Mouse (Mus musculus): ENCODE results near the gene Spred2. TPM values are rescaled to one million over a fixed set of nuclear protein-coding genes. Genes with fewer than 3 reads are reported as not detected.
"Not testable (repeated sequence)": the region's sequence is repeated elsewhere in the genome, so short reads cannot be mapped to it uniquely, and the experiment has no call there.

The Spred2 gene
- polyA plus RNA-seq, 1 experiment from 2014 or later: 8.4 TPM

GRCm38 (mm10) chr11:20018905-20019304 lies 94.7 kb downstream of the Spred2 start:
- peaks cover 32% of the 10 kb centered on the region for H3K9me3 ChIP-seq (ENCODE audit: control insufficient read depth, low read length)
- ATAC-seq: no peak
- no peak overlapping the region for H3K4me2 ChIP-seq (ENCODE audit: low read length)
- no peak overlapping the region for H3K9ac ChIP-seq (replicated peaks; ENCODE audit: low read depth, low read length)
- peaks cover 45% of the 10 kb centered on the region for H3K36me3 ChIP-seq (ENCODE audit: control insufficient read depth, insufficient read depth)
- H3K27me3 ChIP-seq (replicated peaks; ENCODE audit: control insufficient read depth, insufficient read depth, low read length): no peaks in the 10 kb centered on the region
- H3K4me3 ChIP-seq (replicated peaks; ENCODE audit: low read length): no peak overlapping the region
- no peaks in the 10 kb centered on the region for H3K4me1 ChIP-seq (replicated peaks; ENCODE audit: control insufficient read depth, insufficient read depth, low read length)
- WGBS: 100% methylated on average over 2 of the region's 2 CpGs
- H3K27ac ChIP-seq (ENCODE audit: low read length): no peak overlapping the region

DNA sequence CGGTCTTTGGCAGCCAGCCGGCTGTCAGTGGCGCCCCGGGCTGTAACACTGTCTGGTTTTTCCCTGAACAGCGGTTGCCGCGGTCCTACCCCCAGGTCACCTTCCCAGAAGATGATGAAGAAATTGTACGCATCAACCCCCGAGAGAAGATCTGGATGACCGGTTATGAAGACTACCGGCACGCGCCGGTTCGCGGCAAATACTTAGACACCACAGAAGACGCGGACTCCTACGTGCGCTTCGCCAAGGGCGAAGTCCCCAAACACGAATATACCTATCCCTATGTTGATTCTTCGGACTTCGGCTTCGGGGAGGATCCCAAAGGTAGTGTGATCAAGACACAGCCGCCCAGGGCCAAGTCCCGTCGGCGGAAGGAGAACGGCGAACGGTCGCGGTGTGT lies 96.5 kb downstream of the Spred2 start:
- WGBS: 98% methylated on average over 35 of the region's 35 CpGs
- peaks cover 32% of the 10 kb centered on the region for H3K9me3 ChIP-seq (ENCODE audit: control insufficient read depth, low read length)
- no peaks in the 10 kb centered on the region for H3K4me1 ChIP-seq (replicated peaks; ENCODE audit: control insufficient read depth, insufficient read depth, low read length)
- no peaks in the 10 kb centered on the region for H3K27me3 ChIP-seq (replicated peaks; ENCODE audit: control insufficient read depth, insufficient read depth, low read length)
- H3K4me3 ChIP-seq (replicated peaks; ENCODE audit: low read length): no peak overlapping the region
- no peak for ATAC-seq
- no peak overlapping the region for H3K9ac ChIP-seq (replicated peaks; ENCODE audit: low read depth, low read length)
- no peak overlapping the region for H3K27ac ChIP-seq (ENCODE audit: low read length)
- no peak overlapping the region for H3K4me2 ChIP-seq (ENCODE audit: low read length)
- H3K36me3 ChIP-seq (ENCODE audit: control insufficient read depth, insufficient read depth): peaks cover 45% of the 10 kb centered on the region

- ATAC-seq: no peak
- Histone ChIP-seq H3K36me3 (ENCODE audit: control insufficient read depth, insufficient read depth) (peaks cover 41% of the 10 kb centered on the region), H3K27me3 (replicated peaks; ENCODE audit: control insufficient read depth, insufficient read depth, low read length) (no peaks in the 10 kb centered on the region), H3K4me3 (replicated peaks; ENCODE audit: low read length) (no peak overlapping the region), H3K27ac (ENCODE audit: low read length) (no peak overlapping the region), H3K4me2 (ENCODE audit: low read length) (no peak overlapping the region), H3K4me1 (replicated peaks; ENCODE audit: control insufficient read depth, insufficient read depth, low read length) (no peaks in the 10 kb centered on the region), H3K9me3 (ENCODE audit: control insufficient read depth, low read length) (peaks cover 32% of the 10 kb centered on the region), H3K9ac (replicated peaks; ENCODE audit: low read depth, low read length) (no peak overlapping the region)
- 93% methylated on average over 2 of the region's 2 CpGs for WGBS
Observed at GRCm38 (mm10) chr11:20022462-20022861, 98.3 kb downstream of the Spred2 start.

GRCm38 (mm10) chr11:20022911-20023482 lies 98.8 kb downstream of the Spred2 start:
- 91% methylated on average over 14 of the region's 14 CpGs for WGBS
- ATAC-seq: no peak
- Histone ChIP-seq H3K4me2 (ENCODE audit: low read length) (no peak overlapping the region), H3K36me3 (ENCODE audit: control insufficient read depth, insufficient read depth) (peaks cover 37% of the 10 kb centered on the region), H3K4me3 (replicated peaks; ENCODE audit: low read length) (no peak overlapping the region), H3K9me3 (ENCODE audit: control insufficient read depth, low read length) (peaks cover 32% of the 10 kb centered on the region), H3K9ac (replicated peaks; ENCODE audit: low read depth, low read length) (no peak overlapping the region), H3K27me3 (replicated peaks; ENCODE audit: control insufficient read depth, insufficient read depth, low read length) (no peaks in the 10 kb centered on the region), H3K4me1 (replicated peaks; ENCODE audit: control insufficient read depth, insufficient read depth, low read length) (no peaks in the 10 kb centered on the region), H3K27ac (ENCODE audit: low read length) (no peak overlapping the region)

DNA sequence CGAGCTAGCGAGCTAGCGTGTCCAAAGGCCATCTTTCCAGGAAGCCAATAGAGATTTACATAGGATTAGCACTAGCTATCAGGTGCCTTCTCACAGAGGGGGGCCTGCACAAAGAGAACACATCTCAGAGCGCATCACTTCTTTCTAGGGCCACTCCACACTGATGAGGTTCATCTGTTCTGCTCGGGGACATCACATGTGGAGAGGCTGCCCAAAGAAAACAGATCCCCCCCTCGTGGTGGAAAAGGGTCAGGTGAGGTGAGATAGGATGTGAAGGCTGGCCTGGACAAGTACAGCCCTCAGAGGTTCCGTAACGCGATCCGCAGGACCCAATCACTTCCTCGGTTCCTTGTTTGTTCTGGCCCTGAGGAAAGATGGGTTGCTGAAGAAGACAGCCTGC lies 101.7 kb downstream of the Spred2 start:
- Histone ChIP-seq H3K27me3 (replicated peaks; ENCODE audit: control insufficient read depth, insufficient read depth, low read length) (no peaks in the 10 kb centered on the region), H3K9ac (replicated peaks; ENCODE audit: low read depth, low read length) (no peak overlapping the region), H3K4me1 (replicated peaks; ENCODE audit: control insufficient read depth, insufficient read depth, low read length) (no peaks in the 10 kb centered on the region), H3K4me3 (replicated peaks; ENCODE audit: low read length) (no peak overlapping the region), H3K36me3 (ENCODE audit: control insufficient read depth, insufficient read depth) (peaks cover 8% of the 10 kb centered on the region), H3K9me3 (ENCODE audit: control insufficient read depth, low read length) (peaks cover 6% of the 10 kb centered on the region), H3K4me2 (ENCODE audit: low read length) (no peak overlapping the region), H3K27ac (ENCODE audit: low read length) (no peak overlapping the region)
- 75% methylated on average over 11 of the region's 11 CpGs for WGBS
- no peak for ATAC-seq

GRCm38 (mm10) chr11:20027719-20028118 lies 103.5 kb downstream of the Spred2 start:
- H3K27me3 ChIP-seq (replicated peaks; ENCODE audit: control insufficient read depth, insufficient read depth, low read length): no peaks in the 10 kb centered on the region
- H3K9ac ChIP-seq (replicated peaks; ENCODE audit: low read depth, low read length): no peak overlapping the region
- no peak overlapping the region for H3K4me2 ChIP-seq (ENCODE audit: low read length)
- H3K27ac ChIP-seq (ENCODE audit: low read length): no peak overlapping the region
- no peak for ATAC-seq
- no peaks in the 10 kb centered on the region for H3K36me3 ChIP-seq (ENCODE audit: control insufficient read depth, insufficient read depth)
- WGBS: 74% methylated on average over 9 of the region's 9 CpGs
- H3K9me3 ChIP-seq (ENCODE audit: control insufficient read depth, low read length): 0 out of 2 replicates have a peak, but pooled peaks cover 2% of the 10 kb centered on the region
- H3K4me3 ChIP-seq (replicated peaks; ENCODE audit: low read length): no peak overlapping the region
- no peaks in the 10 kb centered on the region for H3K4me1 ChIP-seq (replicated peaks; ENCODE audit: control insufficient read depth, insufficient read depth, low read length)

GRCm38 (mm10) chr11:20028396-20028795 lies 104.2 kb downstream of the Spred2 start:
- H3K4me3 ChIP-seq (replicated peaks; ENCODE audit: low read length): no peak overlapping the region
- 90% methylated on average over 6 of the region's 6 CpGs for WGBS
- no peaks in the 10 kb centered on the region for H3K4me1 ChIP-seq (replicated peaks; ENCODE audit: control insufficient read depth, insufficient read depth, low read length)
- no peak for ATAC-seq
- H3K36me3 ChIP-seq (ENCODE audit: control insufficient read depth, insufficient read depth): no peaks in the 10 kb centered on the region
- no peaks in the 10 kb centered on the region for H3K27me3 ChIP-seq (replicated peaks; ENCODE audit: control insufficient read depth, insufficient read depth, low read length)
- no peak overlapping the region for H3K4me2 ChIP-seq (ENCODE audit: low read length)
- H3K9me3 ChIP-seq (ENCODE audit: control insufficient read depth, low read length): 0 out of 2 replicates have a peak, but pooled peaks cover 2% of the 10 kb centered on the region
- no peak overlapping the region for H3K9ac ChIP-seq (replicated peaks; ENCODE audit: low read depth, low read length)
- no peak overlapping the region for H3K27ac ChIP-seq (ENCODE audit: low read length)

- Histone ChIP-seq H3K36me3 (ENCODE audit: control insufficient read depth, insufficient read depth) (no peaks in the 10 kb centered on the region), H3K27ac (ENCODE audit: low read length) (no peak overlapping the region), H3K4me1 (replicated peaks; ENCODE audit: control insufficient read depth, insufficient read depth, low read length) (no peaks in the 10 kb centered on the region), H3K9ac (replicated peaks; ENCODE audit: low read depth, low read length) (no peak overlapping the region), H3K27me3 (replicated peaks; ENCODE audit: control insufficient read depth, insufficient read depth, low read length) (no peaks in the 10 kb centered on the region), H3K9me3 (ENCODE audit: control insufficient read depth, low read length) (0 out of 2 replicates have a peak, but pooled peaks cover 2% of the 10 kb centered on the region), H3K4me3 (replicated peaks; ENCODE audit: low read length) (no peak overlapping the region), H3K4me2 (ENCODE audit: low read length) (no peak overlapping the region)
- 90% methylated on average over 4 of the region's 4 CpGs for WGBS
- no peak for ATAC-seq
Observed at GRCm38 (mm10) chr11:20029014-20029413, 104.8 kb downstream of the Spred2 start.

DNA sequence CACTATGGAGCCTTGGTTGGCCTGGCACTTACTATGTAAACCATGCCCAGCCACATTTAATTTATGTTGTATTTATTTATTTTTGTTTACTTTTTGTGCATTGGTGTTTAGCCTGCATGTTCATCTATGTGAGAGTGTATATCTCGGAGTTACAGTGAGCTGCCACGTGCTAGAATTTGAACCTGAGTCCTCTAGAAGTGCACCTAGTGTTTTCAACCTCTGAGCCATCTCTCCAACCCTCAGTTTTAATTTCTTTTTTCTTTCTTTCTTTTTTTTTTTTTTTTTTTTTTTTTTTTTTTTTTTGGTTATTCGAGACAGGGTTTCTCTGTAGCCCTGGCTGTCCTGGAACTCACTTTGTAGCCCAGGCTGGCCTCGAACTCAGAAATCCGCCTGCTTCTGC lies 106.8 kb downstream of the Spred2 start:
- H3K27me3 ChIP-seq (replicated peaks; ENCODE audit: control insufficient read depth, insufficient read depth, low read length); H3K4me1 ChIP-seq (replicated peaks; ENCODE audit: control insufficient read depth, insufficient read depth, low read length); H3K9me3 ChIP-seq (ENCODE audit: control insufficient read depth, low read length); H3K4me2 ChIP-seq (ENCODE audit: low read length); H3K9ac ChIP-seq (replicated peaks; ENCODE audit: low read depth, low read length); ATAC-seq; H3K27ac ChIP-seq (ENCODE audit: low read length); H3K4me3 ChIP-seq (replicated peaks; ENCODE audit: low read length); H3K36me3 ChIP-seq (ENCODE audit: control insufficient read depth, insufficient read depth): not testable (repeated sequence)
- 89% methylated on average over 5 of the region's 5 CpGs for WGBS

DNA sequence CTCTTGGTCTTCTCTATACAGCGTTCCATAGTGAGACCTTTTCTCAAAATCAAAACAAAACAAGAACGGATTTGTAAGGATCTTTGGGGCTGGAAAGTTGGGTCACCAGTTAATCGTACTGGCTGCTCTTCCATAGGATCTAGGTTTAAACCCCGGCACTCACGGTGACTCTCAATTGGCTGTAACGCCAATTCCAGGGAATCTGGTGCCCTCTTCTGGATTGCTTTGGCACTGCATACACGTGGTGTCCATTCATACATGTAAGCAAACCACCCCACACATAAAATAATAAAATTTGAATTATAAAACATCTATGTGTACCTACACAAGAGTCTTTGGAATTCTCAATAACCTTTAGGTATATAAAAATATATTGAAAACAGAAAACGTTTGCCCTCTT lies 107.4 kb downstream of the Spred2 start:
- WGBS: 39% methylated on average over 8 of the region's 8 CpGs
- 0 out of 2 replicates have a peak, but pooled peaks cover 2% of the 10 kb centered on the region for H3K9me3 ChIP-seq (ENCODE audit: control insufficient read depth, low read length)
- H3K9ac ChIP-seq (replicated peaks; ENCODE audit: low read depth, low read length): no peak overlapping the region
- no peaks in the 10 kb centered on the region for H3K27me3 ChIP-seq (replicated peaks; ENCODE audit: control insufficient read depth, insufficient read depth, low read length)
- no peaks in the 10 kb centered on the region for H3K36me3 ChIP-seq (ENCODE audit: control insufficient read depth, insufficient read depth)
- no peak for ATAC-seq
- no peak overlapping the region for H3K4me2 ChIP-seq (ENCODE audit: low read length)
- no peak overlapping the region for H3K27ac ChIP-seq (ENCODE audit: low read length)
- no peak overlapping the region for H3K4me3 ChIP-seq (replicated peaks; ENCODE audit: low read length)
- no peaks in the 10 kb centered on the region for H3K4me1 ChIP-seq (replicated peaks; ENCODE audit: control insufficient read depth, insufficient read depth, low read length)

All from forebrain, embryonic 16.5 days (tissue).